Mouse (Mus musculus): ENCODE results near the gene Cdk17. TPM values are rescaled to one million over a fixed set of nuclear protein-coding genes. Genes with fewer than 3 reads are reported as not detected.

The Cdk17 gene
- polyA plus RNA-seq, 1 experiment from 2014 or later = 15.4 TPM

MicroRNAs encoded within 50 kb of the gene (microRNA counts, 519-probe panel; counts per million panel counts)
- 684 counts per million, percentile 72 among the panel's probes with 10 or more counts for microRNA mmu-miR-1931

Small RNA genes within 50 kb of the gene (microRNA-seq; reads per million reads assigned to microRNA genes)
- 1.8 reads per million for gene Mir1931

Other genes with a start within 250 kb of the Cdk17 start
- 0.08 and 0.15 TPM in 2 replicates for gene Cfap54, start 79.3 kb upstream of the Cdk17 start, polyA plus RNA-seq (2016; fragmentation: Nextera tagmentation; extraction: Ambion mirVana)
- 34.0 and 36.0 TPM in 2 replicates for gene Elk3, start 150.3 kb downstream of the Cdk17 start, polyA plus RNA-seq (2016; fragmentation: Nextera tagmentation; extraction: Ambion mirVana)

Measured in limb, embryonic 10.5 days (tissue).